Mouse (Mus musculus) embryonic facial prominence, embryonic 13.5 days (tissue): ENCODE measurements around the gene Flt3. TPM values are rescaled to one million over a fixed set of nuclear protein-coding genes. Genes with fewer than 3 reads are reported as not detected.

Experiments
- ATAC-seq: fragments of 200-750 bp; cut with Nextera tagmentation; 2 replicates; pipeline ENCODE4 v1.8.0; 2017; ENCODE audit warnings: low read depth; ENCODE audit not compliant: insufficient number of reproducible peaks, insufficient read depth, low FRiP score, low TSS enrichment
- H3K27ac ChIP-seq: fragments of 300-500 bp; sonication (generic); 2 replicates; pipeline ENCODE4 v1.5.1; 2015; ENCODE audit warnings: moderate library complexity, mild to moderate bottlenecking, inconsistent platforms
- H3K27me3 ChIP-seq: fragments of 300-500 bp; sonication (generic); 2 replicates; pipeline ENCODE4 v1.6.1; 2015; ENCODE audit warnings: mild to moderate bottlenecking, inconsistent platforms
- H3K36me3 ChIP-seq: fragments of 300-500 bp; sonication (generic); 2 replicates; pipeline ENCODE4 v1.6.1; 2015; ENCODE audit warnings: mild to moderate bottlenecking, inconsistent platforms
- H3K4me1 ChIP-seq: fragments of 300-500 bp; sonication (generic); 2 replicates; pipeline ENCODE4 v1.6.1; 2015; ENCODE audit warnings: inconsistent platforms
- H3K4me2 ChIP-seq: fragments of 300-500 bp; sonication (generic); 2 replicates; pipeline ENCODE4 v1.6.1; 2015; ENCODE audit warnings: moderate library complexity, mild to moderate bottlenecking, inconsistent platforms
- H3K4me3 ChIP-seq: fragments of 300-500 bp; sonication (generic); 2 replicates; pipeline ENCODE4 v1.5.1; 2015; ENCODE audit warnings: mild to moderate bottlenecking, inconsistent platforms
- H3K9ac ChIP-seq: fragments of 300-500 bp; sonication (generic); 2 replicates; pipeline ENCODE4 v1.6.1; 2015; ENCODE audit warnings: mild to moderate bottlenecking, inconsistent platforms
- H3K9me3 ChIP-seq: fragments of 300-500 bp; sonication (generic); 2 replicates; pipeline ENCODE4 v1.6.1; 2016; ENCODE audit warnings: inconsistent platforms
- WGBS: fragments of 180-500 bp; shearing (Covaris S2); methylation state at CpG from one replicate; pipeline ENCODE4 v1.1.7; 2015; ENCODE audit warnings: mixed read lengths; 5-methylcytosine and 5-hydroxymethylcytosine counted together
- polyA plus RNA-seq: library from polyadenylated mRNA; unstranded; fragments of >200 nt; fragmentation: Nextera tagmentation; extraction: Ambion mirVana; gene quantifications from 2 replicates; pipeline ENCODE4 v1.2.1, GENCODE M21; 2015

Gene Flt3
- polyA plus RNA-seq, 1 experiment from 2014 or later: 0.25 TPM

DNA sequence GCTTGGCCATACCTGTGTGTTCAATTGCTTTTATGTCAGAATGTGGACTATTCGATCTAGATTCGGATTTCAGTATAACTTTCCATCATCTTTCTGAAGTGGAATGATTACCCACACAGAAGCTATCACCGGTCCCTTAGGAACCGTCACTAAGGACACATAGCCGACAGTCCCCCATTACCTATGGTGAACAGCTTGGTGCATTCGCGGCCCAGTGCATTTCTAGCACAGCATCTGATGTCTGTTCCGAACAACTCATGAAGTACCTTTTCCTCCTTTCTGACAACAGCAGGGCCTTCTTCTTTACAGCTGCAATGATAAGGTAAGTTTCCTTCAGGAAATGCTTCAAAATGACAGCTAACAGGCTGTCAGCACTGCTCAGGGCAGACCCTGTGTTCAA, 30.0 kb downstream of the Flt3 start:
- ATAC-seq: no peak
- Histone ChIP-seq H3K36me3 (no peaks in the 10 kb centered on the region), H3K27me3 (0 out of 2 replicates have a peak, but pooled peaks cover 4% of the 10 kb centered on the region), H3K4me1 (peaks cover 4% of the 10 kb centered on the region; the same call in 1 of the 2 replicates), H3K9me3 (no peaks in the 10 kb centered on the region), H3K9ac (no peak overlapping the region), H3K4me3 (no peak overlapping the region), H3K4me2 (no peak overlapping the region), H3K27ac (no peak overlapping the region)
- 83% methylated on average over 8 of the region's 8 CpGs for WGBS

- 0 out of 2 replicates have a peak, but pooled peaks cover 4% of the 10 kb centered on the region for H3K27me3 ChIP-seq
- H3K9me3 ChIP-seq: no peaks in the 10 kb centered on the region
- H3K27ac ChIP-seq: no peak overlapping the region
- ATAC-seq: no peak
- H3K9ac ChIP-seq: no peak overlapping the region
- H3K4me2 ChIP-seq: no peak overlapping the region
- peaks cover 4% of the 10 kb centered on the region; the same call in 1 of the 2 replicates for H3K4me1 ChIP-seq
- H3K4me3 ChIP-seq: no peak overlapping the region
- WGBS: 95% methylated on average over 6 of the region's 6 CpGs
- H3K36me3 ChIP-seq: no peaks in the 10 kb centered on the region
These were observed 32.1 kb downstream of the Flt3 start for GRCm38 (mm10) chr5:147368221-147368620.

DNA sequence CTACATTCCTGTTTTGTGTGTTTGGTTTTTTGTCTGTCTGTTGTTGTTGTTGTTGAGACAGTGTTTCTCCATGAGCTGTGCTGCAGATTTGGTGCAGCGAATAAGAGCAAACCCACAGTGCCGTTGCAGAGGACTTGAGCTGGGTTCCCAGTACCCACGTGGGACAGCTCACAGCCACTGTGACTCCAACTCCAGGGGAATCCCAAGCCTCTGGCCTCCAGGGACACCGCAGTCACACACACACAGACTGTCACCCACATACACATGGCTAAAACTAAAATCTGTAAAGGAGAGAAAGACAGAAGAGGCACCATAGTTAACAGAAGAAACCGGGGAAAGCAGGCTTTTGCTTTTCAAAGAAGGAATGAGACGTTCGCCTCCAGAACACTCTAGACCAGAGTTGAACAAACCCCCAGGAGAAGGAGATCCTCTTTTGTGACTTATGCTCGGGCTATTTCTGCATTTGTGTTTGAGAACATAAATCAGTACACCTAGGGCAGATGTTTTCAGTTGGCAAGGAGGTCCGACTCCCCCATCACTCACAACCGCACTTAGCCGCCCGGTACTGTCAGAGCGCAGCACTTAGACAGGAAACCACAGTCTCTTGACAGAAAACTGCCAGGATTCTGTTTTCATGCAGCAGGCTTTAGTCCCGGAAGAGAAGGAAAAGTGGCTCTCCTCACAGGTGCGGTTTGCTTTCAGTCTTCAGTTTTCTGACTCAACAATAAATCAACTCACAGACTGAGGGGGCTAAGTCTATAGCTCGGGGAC, 34.1 kb downstream of the Flt3 start:
- Histone ChIP-seq H3K4me3 (no peak overlapping the region), H3K4me1 (peaks cover 4% of the 10 kb centered on the region; the same call in 1 of the 2 replicates), H3K27ac (no peak overlapping the region), H3K9ac (no peak overlapping the region), H3K4me2 (no peak overlapping the region), H3K27me3 (0 out of 2 replicates have a peak, but pooled peaks cover under 1% of the 10 kb centered on the region), H3K36me3 (no peaks in the 10 kb centered on the region), H3K9me3 (no peaks in the 10 kb centered on the region)
- no peak for ATAC-seq
- 59% methylated on average over 16 of the region's 16 CpGs for WGBS

DNA sequence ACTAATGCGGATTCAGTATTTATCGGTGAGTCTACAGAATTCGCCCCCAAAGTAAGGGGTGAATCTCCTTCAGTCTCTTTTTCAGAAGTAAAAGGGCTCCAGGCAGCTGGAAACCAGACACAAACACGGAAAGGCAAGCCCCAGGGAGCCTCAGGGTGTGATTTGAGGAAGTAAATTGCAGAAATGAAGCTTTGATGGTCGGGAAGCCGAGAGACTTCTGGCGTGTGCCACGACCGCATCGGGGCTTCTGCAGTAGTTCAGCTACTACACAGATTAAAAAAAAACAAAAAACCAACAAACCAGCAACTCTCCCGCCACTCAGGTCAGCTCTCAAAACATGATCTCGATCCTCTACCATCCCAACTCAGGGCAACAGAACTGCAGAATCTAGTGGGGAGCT, 37.2 kb downstream of the Flt3 start:
- Histone ChIP-seq H3K4me2 (no peak overlapping the region), H3K4me3 (no peak overlapping the region), H3K9ac (no peak overlapping the region), H3K27ac (no peak overlapping the region), H3K27me3 (no peaks in the 10 kb centered on the region), H3K4me1 (no peaks in the 10 kb centered on the region), H3K9me3 (no peaks in the 10 kb centered on the region), H3K36me3 (no peaks in the 10 kb centered on the region)
- ATAC-seq: no peak
- WGBS: 61% methylated on average over 12 of the region's 12 CpGs

DNA sequence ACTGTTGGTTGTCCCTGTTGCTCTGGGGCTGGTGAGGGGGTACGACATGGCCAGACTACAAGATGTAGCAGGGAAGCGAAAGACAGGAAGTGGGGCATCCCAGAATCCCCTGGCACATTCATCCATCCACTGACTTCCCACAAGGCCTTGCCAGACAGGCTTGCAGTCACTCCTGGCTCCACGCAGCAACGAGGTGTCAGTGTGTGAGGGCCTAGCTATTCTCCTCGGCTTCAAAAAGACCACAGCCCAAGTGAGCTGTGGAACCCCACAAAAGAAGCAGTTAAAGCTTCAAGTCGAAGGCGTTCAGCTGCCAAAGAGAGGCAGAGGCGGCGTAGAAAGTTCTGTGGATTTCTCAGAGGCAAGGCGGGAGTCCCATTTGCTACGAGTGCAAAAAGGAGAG, 41.8 kb downstream of the Flt3 start:
- H3K36me3 ChIP-seq: no peaks in the 10 kb centered on the region
- H3K9ac ChIP-seq: no peak overlapping the region
- WGBS: 87% methylated on average over 11 of the region's 11 CpGs
- no peaks in the 10 kb centered on the region for H3K4me1 ChIP-seq
- H3K4me2 ChIP-seq: no peak overlapping the region
- ATAC-seq: no peak
- no peaks in the 10 kb centered on the region for H3K9me3 ChIP-seq
- no peak overlapping the region for H3K4me3 ChIP-seq
- no peaks in the 10 kb centered on the region for H3K27me3 ChIP-seq
- no peak overlapping the region for H3K27ac ChIP-seq

- ATAC-seq: no peak
- Histone ChIP-seq H3K4me3 (no peak overlapping the region), H3K36me3 (no peaks in the 10 kb centered on the region), H3K4me2 (no peak overlapping the region), H3K9ac (no peak overlapping the region), H3K4me1 (no peaks in the 10 kb centered on the region), H3K27ac (no peak overlapping the region), H3K9me3 (no peaks in the 10 kb centered on the region), H3K27me3 (no peaks in the 10 kb centered on the region)
- WGBS: 40% methylated on average over 3 of the region's 3 CpGs
These were observed 42.8 kb downstream of the Flt3 start for GRCm38 (mm10) chr5:147357536-147357935.

GRCm38 (mm10) chr5:147356260-147357055, 43.8 kb downstream of the Flt3 start:
- no peak for ATAC-seq
- Histone ChIP-seq H3K4me3 (no peak overlapping the region), H3K27ac (no peak overlapping the region), H3K4me1 (no peaks in the 10 kb centered on the region), H3K4me2 (no peak overlapping the region), H3K9ac (no peak overlapping the region), H3K9me3 (no peaks in the 10 kb centered on the region), H3K27me3 (no peaks in the 10 kb centered on the region), H3K36me3 (no peaks in the 10 kb centered on the region)
- 88% methylated on average over 13 of the region's 13 CpGs for WGBS

GRCm38 (mm10) chr5:147355788-147356187, 44.5 kb downstream of the Flt3 start:
- no peaks in the 10 kb centered on the region for H3K27me3 ChIP-seq
- H3K9ac ChIP-seq: no peak overlapping the region
- no peaks in the 10 kb centered on the region for H3K9me3 ChIP-seq
- no peak overlapping the region for H3K4me3 ChIP-seq
- WGBS: 63% methylated on average over 3 of the region's 3 CpGs
- H3K4me1 ChIP-seq: no peaks in the 10 kb centered on the region
- H3K27ac ChIP-seq: no peak overlapping the region
- H3K4me2 ChIP-seq: no peak overlapping the region
- no peak for ATAC-seq
- no peaks in the 10 kb centered on the region for H3K36me3 ChIP-seq

GRCm38 (mm10) chr5:147354985-147355384, 45.3 kb downstream of the Flt3 start:
- H3K27ac ChIP-seq: no peak overlapping the region
- H3K36me3 ChIP-seq: no peaks in the 10 kb centered on the region
- no peaks in the 10 kb centered on the region for H3K4me1 ChIP-seq
- H3K4me2 ChIP-seq: no peak overlapping the region
- 78% methylated on average over 8 of the region's 8 CpGs for WGBS
- H3K9ac ChIP-seq: no peak overlapping the region
- H3K27me3 ChIP-seq: no peaks in the 10 kb centered on the region
- no peak overlapping the region for H3K4me3 ChIP-seq
- H3K9me3 ChIP-seq: no peaks in the 10 kb centered on the region
- no peak for ATAC-seq

DNA sequence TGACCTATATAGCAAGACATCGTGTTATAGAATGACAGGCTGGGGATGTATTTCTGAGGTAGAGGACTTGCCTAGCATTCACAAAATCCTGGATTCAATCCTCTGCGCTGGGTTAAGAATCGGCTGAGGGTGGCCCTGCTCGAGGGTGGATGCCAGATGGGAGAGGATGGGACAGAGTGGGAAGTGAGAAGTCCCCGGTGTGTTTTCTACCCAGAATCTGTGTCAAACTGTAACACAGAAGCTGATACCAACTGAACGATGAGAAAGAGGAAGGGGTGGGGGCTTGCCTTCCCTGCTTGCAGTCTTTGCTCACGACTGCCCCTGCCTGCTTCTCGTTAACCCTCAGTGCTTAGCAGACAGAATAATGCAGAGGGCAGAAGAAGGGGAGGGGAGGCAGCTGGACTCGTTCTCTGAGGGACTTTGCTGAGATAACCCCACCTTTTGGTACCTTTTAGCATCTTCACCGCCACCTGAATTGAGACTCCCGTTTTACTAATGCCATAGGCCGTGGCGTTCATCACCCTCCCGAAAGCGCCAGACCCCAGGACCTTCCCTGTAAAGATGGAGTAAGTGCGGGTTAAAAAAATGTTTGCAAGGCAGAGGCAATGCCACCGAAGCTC, 46.0 kb downstream of the Flt3 start:
- Histone ChIP-seq H3K4me1 (no peaks in the 10 kb centered on the region), H3K27me3 (no peaks in the 10 kb centered on the region), H3K36me3 (no peaks in the 10 kb centered on the region), H3K9ac (no peak overlapping the region), H3K4me3 (no peak overlapping the region), H3K9me3 (no peaks in the 10 kb centered on the region), H3K4me2 (no peak overlapping the region), H3K27ac (no peak overlapping the region)
- ATAC-seq: no peak
- WGBS: 55% methylated on average over 17 of the region's 17 CpGs

- Histone ChIP-seq H3K9me3 (no peaks in the 10 kb centered on the region), H3K36me3 (no peaks in the 10 kb centered on the region), H3K27ac (no peak overlapping the region), H3K4me1 (0 out of 2 replicates have a peak, but pooled peaks cover 6% of the 10 kb centered on the region), H3K4me3 (no peak overlapping the region), H3K9ac (no peak overlapping the region), H3K4me2 (no peak overlapping the region), H3K27me3 (no peaks in the 10 kb centered on the region)
- 87% methylated on average over 8 of the region's 8 CpGs for WGBS
- no peak for ATAC-seq
These were observed 48.4 kb downstream of the Flt3 start for GRCm38 (mm10) chr5:147351931-147352330.
